19 mouse cellular contexts compared by ENCODE assay signal in the genomic region with DNA sequence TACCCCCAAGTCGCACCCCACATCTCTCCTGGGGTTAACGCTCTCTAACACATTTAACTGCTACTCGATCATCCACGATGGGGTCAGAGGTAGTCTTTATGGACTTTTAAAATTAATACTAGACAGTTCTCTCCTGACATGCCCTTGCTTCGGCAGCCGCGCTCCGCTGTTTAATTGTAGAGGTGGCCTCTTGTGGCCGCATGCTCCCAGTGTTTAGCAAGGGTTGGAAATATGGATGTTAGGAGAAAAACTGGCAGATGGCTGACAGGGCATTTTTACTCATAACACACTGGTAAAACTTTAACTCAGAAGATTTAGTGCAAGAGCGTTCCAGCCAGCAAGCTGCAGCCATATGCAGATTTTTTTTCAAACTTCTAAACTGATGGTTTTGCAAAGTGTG.
DNase-seq lines count a peak whose midpoint lies in the region; ATAC-seq lines count a peak whose summit lies in the region.
"Had no signal": no experiment of that assay in that cellular context is flagged by ENCODE, and none has a peak within 500 bp of the region (broad histone marks: within the 10 kb centered on the region; RNA-seq: fewer than 3 reads in every experiment).

No protein-coding gene starts in this region.

- H3K4me2 ChIP-seq in kidney, embryonic 15.5 days, result peak overlapping the region; percentile 16; the same call in 1 of the 2 replicates
- H3K4me2 ChIP-seq in limb, embryonic 12.5 days, result 0 out of 2 replicates have a peak overlapping the region, but pooled peaks have one; percentile 36
- H3K4me2 ChIP-seq: forebrain, embryonic 13.5 days; midbrain, embryonic 13.5 days; neural tube, embryonic 15.5 days had no signal

- H3K4me3 ChIP-seq in kidney, embryonic 15.5 days (replicated peaks), result no peak overlapping the region
- no peak overlapping the region for H3K4me3 ChIP-seq in limb, embryonic 12.5 days (replicated peaks)
- no peak overlapping the region for H3K4me3 ChIP-seq in embryonic facial prominence, embryonic 10.5 days
- H3K4me3 ChIP-seq: forebrain, embryonic 13.5 days; heart, adult 2 months; midbrain, embryonic 13.5 days; myocyte; neural tube, embryonic 15.5 days had no signal

- no peak overlapping the region for H3K27ac ChIP-seq in kidney, embryonic 15.5 days
- no peak overlapping the region for H3K27ac ChIP-seq in limb, embryonic 12.5 days
- H3K27ac ChIP-seq in embryonic facial prominence, embryonic 10.5 days (replicated peaks), result no peak overlapping the region
- H3K27ac ChIP-seq: forebrain, embryonic 13.5 days; heart, adult 2 months; midbrain, embryonic 13.5 days; neural tube, embryonic 15.5 days had no signal

- no peak for ATAC-seq in kidney, embryonic 15.5 days (replicated peaks; ENCODE audit: low FRiP score)
- no peak for ATAC-seq in limb, embryonic 12.5 days (ENCODE audit: insufficient number of reproducible peaks, insufficient read depth, low FRiP score, low TSS enrichment, low read depth)
- ATAC-seq: forebrain, embryonic 13.5 days; liver, postnatal 0 days; midbrain, embryonic 13.5 days had no signal

- H3K27me3 ChIP-seq in kidney, embryonic 15.5 days, result no peaks in the 10 kb centered on the region
- no peaks in the 10 kb centered on the region for H3K27me3 ChIP-seq in limb, embryonic 12.5 days
- H3K27me3 ChIP-seq in embryonic facial prominence, embryonic 10.5 days (replicated peaks; ENCODE audit: low read depth, poor library complexity, severe bottlenecking), result no peaks in the 10 kb centered on the region
- H3K27me3 ChIP-seq: forebrain, embryonic 13.5 days; midbrain, embryonic 13.5 days; neural tube, embryonic 15.5 days had no signal

- H3K4me1 ChIP-seq in kidney, embryonic 15.5 days, result peaks cover 18% of the 10 kb centered on the region
- H3K4me1 ChIP-seq in limb, embryonic 12.5 days (replicated peaks), result peaks cover 26% of the 10 kb centered on the region
- H3K4me1 ChIP-seq in embryonic facial prominence, embryonic 10.5 days, result no peaks in the 10 kb centered on the region

- 39% methylated on average over 10 of the region's 10 CpGs for WGBS in kidney, embryonic 15.5 days
- WGBS in limb, embryonic 12.5 days, result 41% methylated on average over 10 of the region's 10 CpGs
- WGBS in embryonic facial prominence, embryonic 10.5 days, result 90% methylated on average over 10 of the region's 10 CpGs

- no peak overlapping the region for H3K9ac ChIP-seq in kidney, embryonic 15.5 days
- H3K9ac ChIP-seq in limb, embryonic 12.5 days (replicated peaks), result no peak overlapping the region
- H3K9ac ChIP-seq: forebrain, embryonic 13.5 days; liver, postnatal 0 days; midbrain, embryonic 13.5 days; neural tube, embryonic 15.5 days had no signal

- no peak for DNase-seq in kidney, adult 18-20 months
- DNase-seq in lung, postnatal 10 days, result peak; percentile 7
- DNase-seq in lung, adult 18-20 months, result no peak
- DNase-seq in embryonic facial prominence, embryonic 10.5 days (ENCODE audit: low spot score), result no peak
- DNase-seq in heart, adult 18-20 months, result no peak
- DNase-seq: adrenal gland, postnatal 36 days; B cell, adult 2 months; cerebellum, adult 2 months; gastrocnemius, postnatal 14 days; heart, adult 2 months; heart, postnatal 4 days; liver; liver, postnatal 0 days had no signal

- H3K36me3 ChIP-seq in kidney, embryonic 15.5 days, result no peaks in the 10 kb centered on the region
- no peaks in the 10 kb centered on the region for H3K36me3 ChIP-seq in limb, embryonic 12.5 days
- H3K36me3 ChIP-seq in embryonic facial prominence, embryonic 10.5 days (replicated peaks), result no peaks in the 10 kb centered on the region
- H3K36me3 ChIP-seq: midbrain, embryonic 13.5 days; neural tube, embryonic 15.5 days had no signal

- no peaks in the 10 kb centered on the region for H3K9me3 ChIP-seq in kidney, embryonic 15.5 days (replicated peaks)
- H3K9me3 ChIP-seq in limb, embryonic 12.5 days, result no peaks in the 10 kb centered on the region
- no peaks in the 10 kb centered on the region for H3K9me3 ChIP-seq in embryonic facial prominence, embryonic 10.5 days
- H3K9me3 ChIP-seq: forebrain, embryonic 13.5 days; midbrain, embryonic 13.5 days; neural tube, embryonic 15.5 days had no signal
